Mouse (Mus musculus): ENCODE data around the gene Ccdc180. TPM values are rescaled to one million over a fixed set of nuclear protein-coding genes. Genes with fewer than 3 reads are reported as not detected.
A peak's percentile ranks its signal among the peaks of the same experiment; 100 is the strongest.

The Ccdc180 gene
- polyA plus RNA-seq, 1 experiment, result 0.32 TPM

GRCm38 (mm10) chr4:45967479-45968341 is 77.6 kb downstream of the Ccdc180 start:
- H3K27ac ChIP-seq (ENCODE audit: insufficient read depth, low read depth, low read length), result no peak overlapping the region
- no peak overlapping the region for H3K4me3 ChIP-seq (ENCODE audit: insufficient read depth, low read length)
- TF ChIP-seq POLR2A (IDR thresholded peaks at IDR 0.05; ENCODE audit: borderline replicate concordance, low read depth, low read length), result no peak
- no peak for TF ChIP-seq CTCF (IDR thresholded peaks at IDR 0.05; ENCODE audit: low read depth, low read length)
- peaks cover 17% of the 10 kb centered on the region for H3K4me1 ChIP-seq (ENCODE audit: control insufficient read depth, insufficient read depth, low read length)

GRCm38 (mm10) chr4:45969051-45969450 is 78.9 kb downstream of the Ccdc180 start:
- no peak overlapping the region for H3K4me3 ChIP-seq (ENCODE audit: insufficient read depth, low read length)
- H3K4me1 ChIP-seq (ENCODE audit: control insufficient read depth, insufficient read depth, low read length), result peaks cover 23% of the 10 kb centered on the region
- TF ChIP-seq POLR2A (IDR thresholded peaks at IDR 0.05; ENCODE audit: borderline replicate concordance, low read depth, low read length), result no peak
- TF ChIP-seq CTCF (IDR thresholded peaks at IDR 0.05; ENCODE audit: low read depth, low read length), result no peak
- no peak overlapping the region for H3K27ac ChIP-seq (ENCODE audit: insufficient read depth, low read depth, low read length)

- H3K27ac ChIP-seq (ENCODE audit: insufficient read depth, low read depth, low read length), result no peak overlapping the region
- H3K4me3 ChIP-seq (ENCODE audit: insufficient read depth, low read length), result no peak overlapping the region
- H3K4me1 ChIP-seq (ENCODE audit: control insufficient read depth, insufficient read depth, low read length), result peaks cover 28% of the 10 kb centered on the region
- TF ChIP-seq CTCF (IDR thresholded peaks at IDR 0.05; ENCODE audit: low read depth, low read length) (no peak), POLR2A (IDR thresholded peaks at IDR 0.05; ENCODE audit: borderline replicate concordance, low read depth, low read length) (no peak)
Measured at GRCm38 (mm10) chr4:45970048-45970560, 80.0 kb downstream of the Ccdc180 start.

- TF ChIP-seq POLR2A (IDR thresholded peaks at IDR 0.05; ENCODE audit: borderline replicate concordance, low read depth, low read length), result no peak
- TF ChIP-seq CTCF (IDR thresholded peaks at IDR 0.05; ENCODE audit: low read depth, low read length), result peak; percentile 31; the same call in 1 of the 2 replicates
- Histone ChIP-seq H3K4me3 (ENCODE audit: insufficient read depth, low read length) (peak overlapping the region; percentile 98), H3K4me1 (ENCODE audit: control insufficient read depth, insufficient read depth, low read length) (peaks cover 19% of the 10 kb centered on the region), H3K27ac (ENCODE audit: insufficient read depth, low read depth, low read length) (peak overlapping the region; percentile 52)
Measured at GRCm38 (mm10) chr4:45971806-45972447, 81.8 kb downstream of the Ccdc180 start.

- no peak for TF ChIP-seq POLR2A (IDR thresholded peaks at IDR 0.05; ENCODE audit: borderline replicate concordance, low read depth, low read length)
- TF ChIP-seq CTCF (IDR thresholded peaks at IDR 0.05; ENCODE audit: low read depth, low read length), result no peak
- peak overlapping the region; percentile 52 for H3K27ac ChIP-seq (ENCODE audit: insufficient read depth, low read depth, low read length)
- H3K4me3 ChIP-seq (ENCODE audit: insufficient read depth, low read length), result peak overlapping the region; percentile 98
- H3K4me1 ChIP-seq (ENCODE audit: control insufficient read depth, insufficient read depth, low read length), result peaks cover 19% of the 10 kb centered on the region
Measured at GRCm38 (mm10) chr4:45972448-45972854, 82.3 kb downstream of the Ccdc180 start.

GRCm38 (mm10) chr4:45972951-45973350 is 82.8 kb downstream of the Ccdc180 start:
- peaks cover 19% of the 10 kb centered on the region for H3K4me1 ChIP-seq (ENCODE audit: control insufficient read depth, insufficient read depth, low read length)
- TF ChIP-seq POLR2A (IDR thresholded peaks at IDR 0.05; ENCODE audit: borderline replicate concordance, low read depth, low read length) (no peak), CTCF (IDR thresholded peaks at IDR 0.05; ENCODE audit: low read depth, low read length) (no peak)
- H3K27ac ChIP-seq (ENCODE audit: insufficient read depth, low read depth, low read length), result no peak overlapping the region
- H3K4me3 ChIP-seq (ENCODE audit: insufficient read depth, low read length), result peak overlapping the region; percentile 98

- no peak overlapping the region for H3K4me3 ChIP-seq (ENCODE audit: insufficient read depth, low read length)
- H3K27ac ChIP-seq (ENCODE audit: insufficient read depth, low read depth, low read length), result no peak overlapping the region
- H3K4me1 ChIP-seq (ENCODE audit: control insufficient read depth, insufficient read depth, low read length), result peaks cover 32% of the 10 kb centered on the region
- TF ChIP-seq CTCF (IDR thresholded peaks at IDR 0.05; ENCODE audit: low read depth, low read length), result no peak
- no peak for TF ChIP-seq POLR2A (IDR thresholded peaks at IDR 0.05; ENCODE audit: borderline replicate concordance, low read depth, low read length)
Measured at GRCm38 (mm10) chr4:45976931-45977667, 87.0 kb downstream of the Ccdc180 start.

- TF ChIP-seq POLR2A (IDR thresholded peaks at IDR 0.05; ENCODE audit: borderline replicate concordance, low read depth, low read length) (no peak), CTCF (IDR thresholded peaks at IDR 0.05; ENCODE audit: low read depth, low read length) (no peak)
- peaks cover 30% of the 10 kb centered on the region for H3K4me1 ChIP-seq (ENCODE audit: control insufficient read depth, insufficient read depth, low read length)
- no peak overlapping the region for H3K27ac ChIP-seq (ENCODE audit: insufficient read depth, low read depth, low read length)
- no peak overlapping the region for H3K4me3 ChIP-seq (ENCODE audit: insufficient read depth, low read length)
Measured at GRCm38 (mm10) chr4:45979916-45980315, 89.8 kb downstream of the Ccdc180 start.

- Histone ChIP-seq H3K4me3 (ENCODE audit: insufficient read depth, low read length) (no peak overlapping the region), H3K4me1 (ENCODE audit: control insufficient read depth, insufficient read depth, low read length) (peaks cover 30% of the 10 kb centered on the region), H3K27ac (ENCODE audit: insufficient read depth, low read depth, low read length) (peak overlapping the region; percentile 89)
- no peak for TF ChIP-seq CTCF (IDR thresholded peaks at IDR 0.05; ENCODE audit: low read depth, low read length)
- TF ChIP-seq POLR2A (IDR thresholded peaks at IDR 0.05; ENCODE audit: borderline replicate concordance, low read depth, low read length), result no peak
Measured at GRCm38 (mm10) chr4:45981054-45981453, 91.0 kb downstream of the Ccdc180 start.

Measured in bone marrow macrophage, adult 2 months (primary cell).